Mouse (Mus musculus): ENCODE measurements around the gene Otp. TPM values are rescaled to one million over a fixed set of nuclear protein-coding genes. Genes with fewer than 3 reads are reported as not detected.

Otp gene
- polyA plus RNA-seq, 1 experiment from 2014 or later: 0.47 TPM

DNA sequence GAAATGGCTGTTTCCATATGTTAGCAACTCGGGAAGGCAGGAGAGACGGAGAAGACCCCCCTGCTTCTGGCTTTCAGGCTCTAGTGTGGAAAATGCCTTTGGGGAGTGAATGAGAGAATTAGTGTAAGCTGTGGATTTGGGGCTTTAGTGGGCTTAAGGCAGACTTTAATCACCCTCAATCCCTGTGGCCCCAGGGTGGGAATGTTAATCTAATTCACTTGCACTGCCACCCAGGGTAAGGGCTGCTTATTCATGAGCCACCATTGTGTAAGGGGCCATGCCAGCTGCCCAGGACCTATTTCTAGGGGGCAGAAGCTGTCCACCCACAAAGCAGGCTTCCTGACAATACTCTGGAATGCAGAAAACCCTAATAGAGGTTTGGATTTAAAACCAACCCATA lies 8.5 kb upstream of the Otp start:
- Histone ChIP-seq H3K27me3 (replicated peaks; ENCODE audit: low read depth, poor library complexity, severe bottlenecking) (peaks cover 100% of the 10 kb centered on the region), H3K4me1 (peaks cover 10% of the 10 kb centered on the region), H3K36me3 (replicated peaks) (no peaks in the 10 kb centered on the region), H3K27ac (replicated peaks) (no peak overlapping the region), H3K9me3 (no peaks in the 10 kb centered on the region), H3K4me3 (no peak overlapping the region)
- WGBS: 14% methylated on average over 2 of the region's 2 CpGs
- DNase-seq (ENCODE audit: low spot score): no peak

DNA sequence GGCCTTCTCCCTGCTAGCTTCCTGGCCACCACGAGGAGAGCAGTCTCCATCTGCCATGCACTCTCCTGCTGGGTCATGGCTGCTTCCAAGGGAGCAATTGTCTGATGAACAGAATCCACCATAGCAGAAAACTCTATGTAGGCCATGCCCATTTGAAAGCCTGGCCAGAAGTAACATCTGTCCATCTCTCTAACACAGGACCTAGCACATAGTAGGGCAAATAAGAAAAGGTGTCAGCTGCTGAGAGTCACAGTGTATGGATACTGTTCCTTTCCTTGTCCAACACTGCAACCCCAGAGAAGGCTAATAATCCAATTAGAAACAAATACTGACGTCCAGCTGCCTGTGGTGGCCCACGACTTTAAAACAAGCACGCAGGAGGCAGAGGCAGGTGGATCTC lies 7.6 kb upstream of the Otp start:
- H3K36me3 ChIP-seq (replicated peaks): no peaks in the 10 kb centered on the region
- H3K27me3 ChIP-seq (replicated peaks; ENCODE audit: low read depth, poor library complexity, severe bottlenecking): peaks cover 100% of the 10 kb centered on the region
- no peaks in the 10 kb centered on the region for H3K9me3 ChIP-seq
- peaks cover 10% of the 10 kb centered on the region for H3K4me1 ChIP-seq
- no peak overlapping the region for H3K27ac ChIP-seq (replicated peaks)
- WGBS: 42% methylated on average over 4 of the region's 4 CpGs
- H3K4me3 ChIP-seq: no peak overlapping the region
- no peak for DNase-seq (ENCODE audit: low spot score)

DNA sequence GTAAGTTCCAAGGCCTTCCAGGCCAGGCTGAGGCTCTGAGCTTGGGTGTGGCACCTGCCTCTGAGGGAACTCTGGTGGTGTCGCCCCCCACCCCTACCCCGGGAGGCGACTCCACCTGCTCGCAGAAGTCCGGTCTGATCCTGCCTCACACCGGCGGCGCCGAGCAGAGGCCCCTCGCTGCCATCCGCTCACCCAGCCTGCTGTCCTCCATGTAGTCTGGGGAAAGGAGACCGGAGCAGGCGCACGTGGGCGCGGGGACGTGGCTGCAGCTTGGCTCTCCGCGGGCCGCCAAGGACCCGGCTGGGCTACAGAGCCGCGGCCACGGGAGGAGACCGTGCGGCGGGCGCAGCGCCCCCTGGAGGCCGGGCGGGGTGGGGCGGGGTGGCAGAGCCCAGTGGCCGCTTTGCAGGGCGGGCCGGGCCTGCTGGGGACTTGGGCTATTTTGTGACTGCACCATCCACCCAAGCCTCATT lies 6.9 kb upstream of the Otp start:
- peaks cover 14% of the 10 kb centered on the region for H3K4me1 ChIP-seq
- no peaks in the 10 kb centered on the region for H3K9me3 ChIP-seq
- DNase-seq (ENCODE audit: low spot score): peak; percentile 89
- H3K4me3 ChIP-seq: peak overlapping the region; percentile 54
- H3K36me3 ChIP-seq (replicated peaks): no peaks in the 10 kb centered on the region
- peaks cover 100% of the 10 kb centered on the region for H3K27me3 ChIP-seq (replicated peaks; ENCODE audit: low read depth, poor library complexity, severe bottlenecking)
- WGBS: 1% methylated on average over 35 of the region's 35 CpGs
- no peak overlapping the region for H3K27ac ChIP-seq (replicated peaks)

DNA sequence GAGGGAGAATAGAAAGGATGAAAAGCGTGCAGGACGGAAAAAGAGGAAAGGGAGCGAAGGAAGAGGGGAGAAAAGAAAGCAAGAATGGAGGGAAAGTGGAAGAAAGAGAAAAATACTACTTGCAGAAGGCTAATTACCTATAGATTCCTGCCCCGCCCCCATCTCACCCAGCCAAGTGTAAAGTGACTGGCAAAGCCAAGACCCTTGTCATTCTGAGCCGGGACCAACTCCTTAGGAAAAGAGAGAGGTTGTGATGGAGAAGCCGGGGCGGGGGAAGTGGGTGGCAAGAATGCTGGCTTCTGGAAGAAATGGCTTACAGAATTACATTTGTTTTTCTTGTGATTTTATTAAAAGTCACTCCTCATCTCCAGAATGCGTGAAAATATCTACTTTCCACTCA lies 5.9 kb upstream of the Otp start:
- Histone ChIP-seq H3K36me3 (replicated peaks) (no peaks in the 10 kb centered on the region), H3K4me3 (peak overlapping the region; percentile 54; the same call in 1 of the 2 replicates), H3K9me3 (no peaks in the 10 kb centered on the region), H3K4me1 (peaks cover 18% of the 10 kb centered on the region), H3K27ac (replicated peaks) (no peak overlapping the region), H3K27me3 (replicated peaks; ENCODE audit: low read depth, poor library complexity, severe bottlenecking) (peaks cover 100% of the 10 kb centered on the region)
- DNase-seq (ENCODE audit: low spot score): peak; percentile 47
- WGBS: 1% methylated on average over 8 of the region's 8 CpGs

DNA sequence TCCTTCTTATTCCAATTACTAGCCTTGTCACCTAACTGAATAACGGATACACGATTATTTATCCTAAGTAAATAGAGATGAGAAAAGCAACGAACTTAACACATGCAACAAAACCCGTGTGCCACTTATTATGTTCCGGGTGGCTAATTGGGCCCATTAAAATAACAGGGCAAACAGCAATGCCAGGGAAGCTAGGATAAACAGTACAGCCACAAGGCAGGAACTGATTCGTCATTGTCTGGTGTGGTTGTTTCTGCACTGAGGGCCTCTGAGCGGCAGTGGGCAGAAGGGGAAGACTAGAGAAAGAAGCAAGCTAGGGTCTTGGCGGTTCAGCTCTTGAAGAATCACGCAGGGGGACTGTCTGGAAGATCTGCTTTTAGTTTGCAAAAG lies 5.3 kb upstream of the Otp start:
- H3K9me3 ChIP-seq: no peaks in the 10 kb centered on the region
- peak; percentile 41 for DNase-seq (ENCODE audit: low spot score)
- no peak overlapping the region for H3K4me3 ChIP-seq
- peaks cover 100% of the 10 kb centered on the region for H3K27me3 ChIP-seq (replicated peaks; ENCODE audit: low read depth, poor library complexity, severe bottlenecking)
- no peak overlapping the region for H3K27ac ChIP-seq (replicated peaks)
- H3K36me3 ChIP-seq (replicated peaks): no peaks in the 10 kb centered on the region
- peaks cover 21% of the 10 kb centered on the region for H3K4me1 ChIP-seq
- 4% methylated on average over 9 of the region's 9 CpGs for WGBS

DNA sequence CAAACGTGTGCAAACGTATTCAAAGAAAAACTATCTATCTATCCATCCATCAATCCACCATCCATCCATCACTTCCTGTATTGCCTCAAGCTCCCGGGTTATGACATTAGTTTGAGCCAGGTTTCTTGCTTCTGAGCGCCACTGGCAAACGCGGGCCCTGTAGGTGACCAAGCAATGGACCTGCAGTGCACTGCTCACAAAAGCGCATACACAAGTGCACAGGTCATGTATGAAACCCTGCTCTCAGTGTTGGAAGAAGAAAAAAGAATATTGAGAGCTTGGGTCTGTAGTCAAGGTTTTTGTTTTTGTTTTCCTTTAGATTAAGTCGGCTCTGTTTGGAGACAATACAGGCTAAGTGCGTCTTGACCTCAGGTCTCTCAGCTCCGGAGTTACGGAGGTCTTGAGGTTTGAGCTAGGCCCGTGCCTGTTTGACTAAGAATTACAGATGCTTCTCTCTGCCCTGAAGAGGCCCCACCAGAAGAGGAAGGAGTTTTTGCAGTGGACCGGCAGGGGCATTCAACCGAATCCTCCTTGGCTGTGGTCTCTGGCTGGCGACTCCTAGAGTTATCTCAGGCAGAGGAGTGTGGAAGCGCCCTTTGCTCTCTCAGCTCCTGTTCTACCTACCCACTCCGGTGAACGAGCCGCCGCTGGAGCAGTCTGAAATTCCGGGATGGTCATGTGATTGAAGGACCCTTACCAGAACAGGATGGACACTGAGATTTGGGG lies 4.8 kb upstream of the Otp start:
- DNase-seq (ENCODE audit: low spot score): peak; percentile 58
- WGBS: under 1% methylated on average over 21 of the region's 21 CpGs
- Histone ChIP-seq H3K9me3 (no peaks in the 10 kb centered on the region), H3K36me3 (replicated peaks) (no peaks in the 10 kb centered on the region), H3K4me3 (no peak overlapping the region), H3K27me3 (replicated peaks; ENCODE audit: low read depth, poor library complexity, severe bottlenecking) (peaks cover 100% of the 10 kb centered on the region), H3K27ac (replicated peaks) (no peak overlapping the region), H3K4me1 (peaks cover 25% of the 10 kb centered on the region)

DNA sequence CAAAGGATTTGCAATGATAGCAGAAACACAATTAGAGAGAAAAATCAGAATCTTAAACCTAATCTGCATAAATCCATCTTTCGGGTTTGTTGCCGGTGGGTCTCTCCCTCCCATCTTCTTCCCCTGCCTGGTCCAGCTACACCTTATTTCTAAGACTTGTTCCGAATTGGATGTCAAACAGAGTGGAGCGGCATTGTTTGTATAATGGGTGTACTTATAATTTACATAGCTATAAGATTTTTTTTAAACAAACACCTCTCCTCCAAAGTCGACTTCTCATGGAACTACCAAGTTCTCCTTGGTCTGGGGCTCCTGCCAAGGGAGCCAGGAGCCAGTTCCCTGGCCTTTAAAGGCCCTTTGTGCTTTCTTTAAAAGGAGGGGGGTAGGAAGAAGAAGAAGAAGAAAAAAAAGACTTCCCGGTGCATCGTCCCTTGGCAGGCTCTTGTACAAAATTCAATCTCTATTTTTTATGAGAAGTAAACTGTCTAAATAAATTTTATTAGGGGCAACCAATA lies 3.5 kb upstream of the Otp start:
- no peak overlapping the region for H3K27ac ChIP-seq (replicated peaks)
- WGBS: 2% methylated on average over 7 of the region's 7 CpGs
- H3K9me3 ChIP-seq: no peaks in the 10 kb centered on the region
- no peak for DNase-seq (ENCODE audit: low spot score)
- peaks cover 100% of the 10 kb centered on the region for H3K27me3 ChIP-seq (replicated peaks; ENCODE audit: low read depth, poor library complexity, severe bottlenecking)
- H3K4me1 ChIP-seq: peaks cover 25% of the 10 kb centered on the region
- no peak overlapping the region for H3K4me3 ChIP-seq
- H3K36me3 ChIP-seq (replicated peaks): no peaks in the 10 kb centered on the region

DNA sequence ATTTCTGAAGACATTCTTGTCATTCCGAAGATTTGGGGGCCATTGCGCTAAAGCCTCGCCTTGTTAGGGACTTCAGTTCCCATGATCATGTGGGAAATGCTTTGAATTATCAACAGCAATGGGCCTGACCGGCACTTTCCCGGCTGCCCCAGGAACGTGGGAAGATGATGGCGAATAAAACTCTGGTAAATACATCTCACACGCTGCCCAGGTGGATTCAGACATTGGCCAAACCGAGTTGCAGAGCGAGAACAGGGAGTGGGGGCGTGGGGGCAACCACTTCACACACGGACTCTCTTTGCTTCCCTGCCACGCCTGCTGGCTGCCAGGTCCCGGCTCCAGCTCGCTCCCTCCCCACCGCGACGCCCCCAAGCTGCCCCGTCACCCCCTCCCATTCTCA lies 3.0 kb upstream of the Otp start:
- WGBS: 1% methylated on average over 19 of the region's 19 CpGs
- H3K4me1 ChIP-seq: peaks cover 28% of the 10 kb centered on the region
- H3K27me3 ChIP-seq (replicated peaks; ENCODE audit: low read depth, poor library complexity, severe bottlenecking): peaks cover 100% of the 10 kb centered on the region
- DNase-seq (ENCODE audit: low spot score): peak; percentile 44
- no peak overlapping the region for H3K4me3 ChIP-seq
- no peaks in the 10 kb centered on the region for H3K9me3 ChIP-seq
- H3K36me3 ChIP-seq (replicated peaks): no peaks in the 10 kb centered on the region
- no peak overlapping the region for H3K27ac ChIP-seq (replicated peaks)

DNA sequence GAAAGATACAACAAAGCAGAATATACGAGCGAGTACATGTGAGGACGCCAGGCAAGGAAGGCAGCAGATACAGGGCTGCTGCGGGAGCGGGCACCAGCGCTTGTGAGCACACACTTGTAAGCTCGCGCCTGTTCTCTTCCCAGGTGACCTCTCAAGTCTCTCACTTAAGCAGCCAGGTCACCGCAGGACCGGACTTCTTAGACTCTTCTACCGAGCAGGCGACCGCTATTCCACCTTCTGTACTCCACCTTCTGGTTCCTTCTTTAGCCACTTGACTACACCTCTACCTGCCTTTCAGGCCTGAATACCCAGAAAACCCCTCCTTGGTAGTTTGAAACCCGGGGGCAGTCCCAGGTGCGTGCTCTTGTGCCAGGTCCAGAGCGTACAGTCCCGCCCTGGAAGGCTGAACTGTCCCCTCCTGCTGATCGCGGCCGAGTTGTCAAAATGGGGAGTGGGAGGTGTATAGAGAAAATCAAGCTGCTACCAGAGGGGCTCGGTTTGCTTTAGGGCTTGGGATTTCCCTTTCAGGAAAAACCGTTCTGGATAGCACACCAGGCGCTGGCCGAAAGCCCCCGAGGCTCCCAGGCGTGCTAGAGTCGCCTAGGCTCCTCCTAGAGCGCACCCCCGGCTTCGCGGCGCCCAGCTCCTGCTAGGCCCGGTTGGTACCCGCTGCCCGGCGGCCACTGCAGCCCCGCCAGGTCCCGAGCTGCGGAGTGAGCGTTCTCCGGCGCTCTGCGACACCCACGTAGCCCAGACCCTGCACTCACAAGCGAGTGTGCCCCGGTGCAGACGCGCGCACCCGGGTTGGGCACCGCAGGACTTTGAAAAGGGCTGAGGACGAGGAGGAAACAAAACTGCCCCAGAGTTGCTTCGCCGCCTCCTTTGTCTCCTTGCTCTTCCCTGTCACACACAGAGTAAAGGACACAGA lies 2.0 kb upstream of the Otp start:
- peak; percentile 70 for DNase-seq (ENCODE audit: low spot score)
- Histone ChIP-seq H3K4me1 (peaks cover 27% of the 10 kb centered on the region), H3K27ac (replicated peaks) (0 out of 2 replicates have a peak overlapping the region, but pooled peaks have one; percentile 24), H3K4me3 (peak overlapping the region; percentile 41), H3K36me3 (replicated peaks) (no peaks in the 10 kb centered on the region), H3K27me3 (replicated peaks; ENCODE audit: low read depth, poor library complexity, severe bottlenecking) (peaks cover 100% of the 10 kb centered on the region), H3K9me3 (no peaks in the 10 kb centered on the region)
- WGBS: under 1% methylated on average over 54 of the region's 54 CpGs

DNA sequence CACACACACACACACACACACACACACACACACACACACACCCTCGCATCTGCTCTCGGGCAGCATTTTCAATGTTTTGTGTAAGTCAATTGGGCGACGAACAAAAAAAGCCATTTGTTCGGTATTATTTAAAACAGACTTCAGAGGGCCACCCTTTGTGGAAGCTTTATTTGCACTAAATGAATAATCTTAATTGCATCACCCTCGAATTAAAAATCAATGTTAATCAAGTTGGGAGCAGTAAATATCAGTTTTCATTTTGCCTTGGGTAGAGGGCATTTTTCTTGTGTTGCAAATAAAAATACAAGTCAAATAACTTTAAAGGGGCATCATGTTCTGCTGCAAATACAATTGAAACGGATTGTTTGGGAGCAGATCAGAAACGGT lies 1.4 kb upstream of the Otp start:
- Histone ChIP-seq H3K4me1 (peaks cover 22% of the 10 kb centered on the region), H3K27me3 (replicated peaks; ENCODE audit: low read depth, poor library complexity, severe bottlenecking) (peaks cover 100% of the 10 kb centered on the region), H3K9me3 (no peaks in the 10 kb centered on the region), H3K4me3 (peak overlapping the region; percentile 41; the same call in 1 of the 2 replicates), H3K36me3 (replicated peaks) (no peaks in the 10 kb centered on the region), H3K27ac (replicated peaks) (no peak overlapping the region)
- 1% methylated on average over 8 of the region's 8 CpGs for WGBS
- DNase-seq (ENCODE audit: low spot score): no peak

DNA sequence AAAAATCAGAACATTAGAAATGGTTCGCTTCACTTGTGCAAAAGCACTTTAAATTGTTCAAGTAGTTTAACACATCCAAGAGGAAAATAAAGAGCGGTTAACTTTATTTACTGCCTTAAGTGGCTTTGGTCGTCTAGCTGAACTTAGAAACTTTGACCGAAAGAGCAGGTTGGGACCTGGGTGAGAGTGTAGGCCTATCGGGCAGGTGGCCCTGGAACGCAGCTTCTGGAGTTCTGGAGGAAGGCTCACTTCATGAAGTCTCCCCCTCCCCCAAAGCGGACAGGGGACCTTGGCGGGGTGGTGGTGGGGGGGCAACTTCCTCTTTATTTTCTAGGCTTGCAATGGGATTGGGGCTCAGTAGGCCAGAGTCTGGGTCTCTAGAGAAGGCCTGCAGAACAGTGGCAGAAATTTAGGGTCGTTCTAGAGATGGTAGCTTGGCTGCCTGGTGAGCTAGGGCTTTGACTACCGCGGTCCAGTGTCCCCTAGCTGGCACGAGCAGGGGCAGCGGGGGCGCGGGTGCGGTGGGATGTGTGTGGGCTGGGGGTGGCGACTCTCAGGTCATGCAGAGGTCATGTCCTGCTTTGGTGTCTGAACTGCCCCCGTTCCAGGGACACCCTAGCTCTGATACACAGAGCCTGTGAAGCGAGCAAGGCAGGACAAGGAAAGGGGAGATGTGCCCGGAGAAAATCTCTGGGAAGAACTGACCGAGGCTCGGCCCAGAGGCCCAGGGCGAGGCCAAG lies 576 bp upstream of the Otp start:
- peak overlapping the region; percentile 30 for H3K4me3 ChIP-seq

More for the DNA sequence above, 576 bp upstream of the Otp start:
- no peaks in the 10 kb centered on the region for H3K9me3 ChIP-seq
- no peak overlapping the region for H3K27ac ChIP-seq (replicated peaks)
- H3K27me3 ChIP-seq (replicated peaks; ENCODE audit: low read depth, poor library complexity, severe bottlenecking): peaks cover 100% of the 10 kb centered on the region
- no peak for DNase-seq (ENCODE audit: low spot score)
- H3K4me1 ChIP-seq: peaks cover 18% of the 10 kb centered on the region
- under 1% methylated on average over 23 of the region's 23 CpGs for WGBS
- H3K36me3 ChIP-seq (replicated peaks): no peaks in the 10 kb centered on the region
